Mouse (Mus musculus) cerebellum, postnatal 25 days (tissue): ENCODE data around the gene Abca16.

Source experiments
- DNase-seq, 2 experiments: peaks; one replicate each; pipeline ENCODE4 v3.0.0; 2021; ENCODE audit warnings: mixed read lengths in 2 of 2

Abca16 gene

GRCm38 (mm10) chr7:120409447-120409846, at the start of gene Abca16:
Gene Abca16, plus strand, starts transcription at chr7:120409647.
- peak in 1 of 2 experiments; percentile 1 for DNase-seq

GRCm38 (mm10) chr7:120361159-120361558, 48.3 kb upstream of the Abca16 start:
- peak in 1 of 2 experiments; percentile 19 for DNase-seq

GRCm38 (mm10) chr7:120412391-120412790, 2.9 kb downstream of the Abca16 start:
- DNase-seq: peak; percentile 15 to 47

GRCm38 (mm10) chr7:120426625-120427024, 17.2 kb downstream of the Abca16 start:
- no peak for DNase-seq

GRCm38 (mm10) chr7:120431464-120431863, 22.0 kb downstream of the Abca16 start:
- no peak for DNase-seq

GRCm38 (mm10) chr7:120503891-120504662, 94.6 kb downstream of the Abca16 start:
- peak; percentile 14 to 22 for DNase-seq

- no peak for DNase-seq
These were observed 95.2 kb downstream of the Abca16 start for GRCm38 (mm10) chr7:120504663-120504979.

- DNase-seq: no peak
These were observed 125.4 kb downstream of the Abca16 start for GRCm38 (mm10) chr7:120534805-120535204.

GRCm38 (mm10) chr7:120552479-120553180, 143.2 kb downstream of the Abca16 start:
- no peak for DNase-seq

- no peak for DNase-seq
These were observed 143.7 kb downstream of the Abca16 start for GRCm38 (mm10) chr7:120553181-120553551.

GRCm38 (mm10) chr7:120567366-120567765, 157.9 kb downstream of the Abca16 start:
- no peak for DNase-seq

GRCm38 (mm10) chr7:120576520-120576919, 167.1 kb downstream of the Abca16 start:
- no peak for DNase-seq
